Mouse (Mus musculus) lung, postnatal 0 days (tissue): Measurements from ENCODE around the gene Tmem266. TPM values are rescaled to one million over a fixed set of nuclear protein-coding genes. Genes with fewer than 3 reads are reported as not detected.

Experiments used
- ATAC-seq: fragments of 200-750 bp; cut with Nextera tagmentation; 2 replicates; pipeline ENCODE4 v1.8.0; 2017; ENCODE audit warnings: moderate library complexity
- DNase-seq: peaks from one replicate; pipeline ENCODE4 v3.0.0-alpha.2; 2016; ENCODE audit warnings: low spot score
- H3K27ac ChIP-seq: fragments of 300-500 bp; sonication (generic); 2 replicates; pipeline ENCODE4 v1.5.1; 2014; ENCODE audit warnings: antibody characterized with exemption, mild to moderate bottlenecking, low read length, mixed read lengths
- H3K27me3 ChIP-seq: fragments of 300-500 bp; sonication (generic); replicated peaks from 2 replicates; pipeline ENCODE4 v1.6.1; 2014; ENCODE audit warnings: low read length, mixed read lengths; ENCODE audit not compliant: insufficient read depth
- H3K36me3 ChIP-seq: fragments of 300-500 bp; sonication (generic); 2 replicates; pipeline ENCODE4 v1.6.1; 2014; ENCODE audit warnings: low read length, mixed read lengths; ENCODE audit not compliant: insufficient read depth
- H3K4me1 ChIP-seq: fragments of 300-500 bp; sonication (generic); 2 replicates; pipeline ENCODE4 v1.6.1; 2014; ENCODE audit warnings: antibody characterized with exemption, low read depth, low read length, mixed read lengths; ENCODE audit not compliant: insufficient read depth
- H3K4me2 ChIP-seq: fragments of 300-500 bp; sonication (generic); replicated peaks from 2 replicates; pipeline ENCODE4 v1.6.1; 2014; ENCODE audit warnings: low read depth, mild to moderate bottlenecking, low read length, moderate library complexity, mixed read lengths
- H3K4me3 ChIP-seq: fragments of 300-500 bp; sonication (generic); 2 replicates; pipeline ENCODE4 v1.5.1; 2014; ENCODE audit warnings: low read depth, low read length
- H3K9ac ChIP-seq: fragments of 300-500 bp; sonication (generic); replicated peaks from 2 replicates; pipeline ENCODE4 v1.6.1; 2014; ENCODE audit warnings: low read depth, mild to moderate bottlenecking
- H3K9me3 ChIP-seq: fragments of 300-500 bp; sonication (generic); 2 replicates; pipeline ENCODE4 v1.6.1; 2016; ENCODE audit warnings: low read length, mixed read lengths
- CTCF ChIP-seq: IDR thresholded peaks from 2 replicates; pipeline ENCODE4 v1.5.1; 2016; ENCODE audit warnings: antibody characterized with exemption, mild to moderate bottlenecking
- EP300 ChIP-seq: IDR thresholded peaks from 2 replicates; pipeline ENCODE4 v1.6.1; 2016; ENCODE audit warnings: antibody characterized with exemption, mild to moderate bottlenecking, control low read depth
- WGBS: fragments of 180-500 bp; shearing (Covaris S2); extraction: QIAGEN DNeasy Blood & Tissue Kit; methylation state at CpG from one replicate; pipeline ENCODE4 v1.1.7; 2014; 5-methylcytosine and 5-hydroxymethylcytosine counted together
- polyA plus RNA-seq: library from polyadenylated mRNA; unstranded; fragments of >200 nt; fragmentation: Nextera tagmentation; extraction: Ambion mirVana; gene quantifications from 2 replicates; pipeline ENCODE4 v1.2.1, GENCODE M21; 2015

Tmem266 gene
- polyA plus RNA-seq = 0.05 and 0.07 TPM in 2 replicates

DNA sequence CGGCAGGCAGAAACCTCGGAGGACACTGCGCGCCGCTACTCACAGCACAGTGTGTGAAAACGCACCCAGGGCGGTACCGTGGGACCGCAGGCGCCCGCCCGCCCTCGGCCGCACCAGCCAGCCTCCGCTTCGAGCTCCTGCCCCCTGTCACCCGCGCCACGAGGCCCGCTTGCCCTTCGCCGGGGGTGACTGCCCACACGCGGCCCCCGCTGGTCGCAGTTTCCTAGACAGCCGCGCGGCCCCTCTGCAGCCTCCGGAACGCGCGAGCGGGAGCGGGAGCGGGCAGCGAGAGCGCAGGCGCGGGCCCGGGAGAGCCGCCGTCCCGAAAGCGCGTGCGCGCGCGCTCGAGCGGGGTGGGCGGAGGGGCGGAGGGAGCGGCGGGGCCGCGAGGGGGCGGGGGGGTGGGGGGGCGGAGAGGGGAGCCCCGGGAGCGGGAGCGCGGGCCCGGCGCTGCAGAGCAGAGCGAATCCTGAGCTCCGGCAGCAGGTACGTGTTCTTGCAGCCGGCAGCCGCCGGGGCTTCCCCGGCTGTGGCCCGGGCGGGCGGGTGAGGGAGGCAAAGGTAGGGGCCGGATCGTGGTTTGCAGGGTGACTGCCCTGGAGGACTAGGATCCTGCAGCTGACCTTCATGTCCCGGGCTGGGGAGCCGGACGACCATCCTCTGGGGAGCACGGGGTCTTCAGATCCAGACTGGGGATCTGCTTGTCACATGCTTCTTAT lies at the start of gene Tmem266, which contains the start of gene Nrg4:
Tmem266 (plus strand) TSS at position 399 of the 719 bp plus-strand sequence.
Nrg4 (minus strand) TSS at position 330 of the 719 bp plus-strand sequence.
- H3K9ac ChIP-seq = no peak within 1 kb of the TSS; the same call in 1 of the 2 replicates
- DNase-seq = peak; percentile 79
- H3K27ac ChIP-seq = no peak within 1 kb of the TSS
- H3K9me3 ChIP-seq = no peaks in the 10 kb centered on the region
- H3K4me1 ChIP-seq = peaks cover 5% of the 10 kb centered on the region; the same call in 1 of the 2 replicates
- 1% methylated on average over 49 of the region's 82 CpGs for WGBS
- peak within 1 kb of the TSS; percentile 97 for H3K4me2 ChIP-seq
- ATAC-seq = peak; percentile 90
- no peak for TF ChIP-seq EP300
- no peak for TF ChIP-seq CTCF
- H3K36me3 ChIP-seq = no peaks in the 10 kb centered on the region
- H3K4me3 ChIP-seq = peak within 1 kb of the TSS; percentile 67
- 0 out of 2 replicates have a peak, but pooled peaks cover 11% of the 10 kb centered on the region for H3K27me3 ChIP-seq

DNA sequence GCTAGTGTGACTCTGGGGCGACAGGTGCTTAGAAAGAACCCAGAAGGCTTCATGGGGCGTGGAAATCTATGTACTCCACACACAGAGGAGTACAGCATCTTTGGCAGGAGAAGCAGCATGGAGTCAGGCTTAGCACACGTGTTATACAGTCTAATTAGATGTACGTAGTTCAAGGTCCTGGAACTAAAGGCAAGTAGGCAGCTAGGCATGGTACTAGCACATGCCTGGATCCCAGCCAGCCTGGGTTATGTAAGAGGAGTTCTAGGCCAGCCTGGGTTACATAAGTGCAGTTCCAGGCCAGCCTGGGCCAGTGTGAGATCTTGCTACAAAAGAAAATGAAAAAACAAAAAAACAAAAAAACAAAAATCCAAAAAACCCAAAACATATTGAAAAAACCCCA lies 49.2 kb upstream of the Tmem266 start:
- Histone ChIP-seq H3K9ac (no peak overlapping the region), H3K27ac (no peak overlapping the region), H3K9me3 (no peaks in the 10 kb centered on the region), H3K27me3 (no peaks in the 10 kb centered on the region), H3K4me2 (no peak overlapping the region), H3K4me3 (no peak overlapping the region), H3K36me3 (no peaks in the 10 kb centered on the region), H3K4me1 (no peaks in the 10 kb centered on the region)
- ATAC-seq = no peak
- DNase-seq = no peak
- WGBS = 60% methylated on average over 4 of the region's 4 CpGs
- TF ChIP-seq EP300 (no peak), CTCF (no peak)

- Histone ChIP-seq H3K4me1 (no peaks in the 10 kb centered on the region), H3K4me2 (no peak overlapping the region), H3K4me3 (no peak overlapping the region), H3K27ac (no peak overlapping the region), H3K36me3 (no peaks in the 10 kb centered on the region), H3K27me3 (no peaks in the 10 kb centered on the region), H3K9me3 (no peaks in the 10 kb centered on the region), H3K9ac (no peak overlapping the region)
- TF ChIP-seq EP300 = no peak
- no peak for TF ChIP-seq CTCF
- DNase-seq = no peak
- 72% methylated on average over 8 of the region's 8 CpGs for WGBS
- no peak for ATAC-seq
Measured at GRCm38 (mm10) chr9:55279114-55279825, 47.4 kb upstream of the Tmem266 start.

GRCm38 (mm10) chr9:55283516-55283915 lies 43.2 kb upstream of the Tmem266 start:
- H3K4me3 ChIP-seq = no peak overlapping the region

DNA sequence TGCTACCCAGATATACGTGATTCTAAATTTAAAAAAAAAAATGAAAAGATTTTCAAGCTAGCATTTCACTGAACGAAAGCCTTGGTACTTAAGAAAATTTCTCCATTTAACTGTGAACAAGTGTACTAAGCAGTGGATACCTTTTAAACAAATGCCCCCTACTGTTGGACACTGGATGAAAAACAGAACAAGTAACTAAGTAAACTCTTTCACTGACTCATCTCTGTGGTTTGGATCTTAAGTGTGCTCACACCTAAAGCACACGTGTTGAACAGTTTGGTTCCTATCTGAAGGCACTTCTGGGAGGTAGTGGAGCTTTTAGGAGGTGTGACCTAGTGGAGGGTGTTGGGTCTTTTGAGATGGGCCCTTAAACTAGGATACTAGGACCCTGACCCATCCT lies 41.5 kb upstream of the Tmem266 start:
- H3K27ac ChIP-seq = no peak overlapping the region
- H3K36me3 ChIP-seq = no peaks in the 10 kb centered on the region
- no peak overlapping the region for H3K9ac ChIP-seq
- WGBS = 67% methylated on average over 3 of the region's 3 CpGs
- TF ChIP-seq CTCF (no peak), EP300 (no peak)
- no peak overlapping the region for H3K4me2 ChIP-seq
- no peaks in the 10 kb centered on the region for H3K9me3 ChIP-seq
- no peak for ATAC-seq
- peak; percentile 21 for DNase-seq
- no peak overlapping the region for H3K4me3 ChIP-seq
- H3K27me3 ChIP-seq = no peaks in the 10 kb centered on the region
- H3K4me1 ChIP-seq = no peaks in the 10 kb centered on the region

More at GRCm38 (mm10) chr9:55283516-55283915, 43.2 kb upstream of the Tmem266 start:
- no peaks in the 10 kb centered on the region for H3K27me3 ChIP-seq
- no peaks in the 10 kb centered on the region for H3K36me3 ChIP-seq
- DNase-seq (peak; percentile 61), ATAC-seq (peak; percentile 43; the same call in 1 of the 2 replicates)
- WGBS = 1% methylated on average over 14 of the region's 14 CpGs
- H3K9me3 ChIP-seq = no peaks in the 10 kb centered on the region
- TF ChIP-seq EP300 (no peak), CTCF (no peak)
- H3K4me2 ChIP-seq = peak overlapping the region; percentile 36; the same call in 1 of the 2 replicates
- H3K4me1 ChIP-seq = no peaks in the 10 kb centered on the region
- H3K27ac ChIP-seq = no peak overlapping the region
- H3K9ac ChIP-seq = no peak overlapping the region

GRCm38 (mm10) chr9:55289475-55290198 lies 37.1 kb upstream of the Tmem266 start:
- no peaks in the 10 kb centered on the region for H3K4me1 ChIP-seq
- DNase-seq = peak; percentile 34
- H3K36me3 ChIP-seq = no peaks in the 10 kb centered on the region
- H3K9ac ChIP-seq = no peak overlapping the region
- no peaks in the 10 kb centered on the region for H3K27me3 ChIP-seq
- H3K27ac ChIP-seq = no peak overlapping the region
- 0 out of 2 replicates have a peak, but pooled peaks have one; percentile 9 for TF ChIP-seq EP300
- no peak for TF ChIP-seq CTCF
- H3K4me3 ChIP-seq = no peak overlapping the region
- 25% methylated on average over 3 of the region's 3 CpGs for WGBS
- peak; percentile 73 for ATAC-seq
- H3K9me3 ChIP-seq = no peaks in the 10 kb centered on the region
- no peak overlapping the region for H3K4me2 ChIP-seq
